Mouse (Mus musculus): ENCODE measurements at regions not wholly inside any gene's neighbourhood (a gene's known extent, or its start where the extent isn't known, plus 50 kb on each side); places are given as distances from the start of the nearest gene placed in this dataset.
A peak's percentile ranks its signal among the peaks of the same experiment; 100 is the strongest.

DNA sequence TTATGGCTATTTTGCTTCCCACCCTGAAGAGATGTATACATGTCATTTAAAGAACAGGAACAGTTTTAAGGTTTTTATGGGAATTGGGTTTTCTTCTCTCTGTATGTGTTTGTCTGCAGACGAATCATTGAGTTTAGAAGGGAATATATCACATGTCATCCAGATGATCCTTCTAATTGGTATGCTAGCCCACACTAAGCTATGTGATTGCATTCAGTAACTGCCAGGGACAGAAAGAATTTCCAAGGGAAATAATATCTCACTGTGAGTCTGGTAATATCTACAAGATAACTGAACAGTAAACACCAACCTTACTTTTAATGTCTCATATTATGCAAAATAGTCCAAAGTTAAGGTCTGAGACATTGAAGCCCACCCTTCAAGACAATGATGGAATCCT lies 698.0 kb downstream of the Nedd1 start:
- no peaks in the 10 kb centered on the region for H3K27me3 ChIP-seq
- H3K27ac ChIP-seq: peak overlapping the region; percentile 46; the same call in 1 of the 2 replicates

GRCm38 (mm10) chr10:92021036-92021435 lies 701.2 kb downstream of the Nedd1 start:
- WGBS: 81% methylated on average over 1 of the region's 1 CpGs
- no peak overlapping the region for H3K9ac ChIP-seq
- no peaks in the 10 kb centered on the region for H3K9me3 ChIP-seq
- H3K27me3 ChIP-seq: no peaks in the 10 kb centered on the region
- H3K4me1 ChIP-seq (replicated peaks): peaks cover 17% of the 10 kb centered on the region
- ATAC-seq (ENCODE audit: low FRiP score): no peak
- H3K36me3 ChIP-seq: no peaks in the 10 kb centered on the region
- H3K27ac ChIP-seq: no peak overlapping the region
- no peak overlapping the region for H3K4me3 ChIP-seq
- H3K4me2 ChIP-seq: no peak overlapping the region

More for the DNA sequence above, 698.0 kb downstream of the Nedd1 start:
- WGBS: 33% methylated on average over 1 of the region's 1 CpGs
- no peak for ATAC-seq (ENCODE audit: low FRiP score)
- H3K36me3 ChIP-seq: no peaks in the 10 kb centered on the region
- no peak overlapping the region for H3K9ac ChIP-seq
- H3K4me2 ChIP-seq: no peak overlapping the region
- H3K4me3 ChIP-seq: no peak overlapping the region
- H3K4me1 ChIP-seq (replicated peaks): peaks cover 17% of the 10 kb centered on the region
- no peaks in the 10 kb centered on the region for H3K9me3 ChIP-seq

- Histone ChIP-seq H3K9ac (no peak overlapping the region), H3K4me3 (no peak overlapping the region), H3K27me3 (no peaks in the 10 kb centered on the region), H3K4me1 (replicated peaks) (peaks cover 17% of the 10 kb centered on the region), H3K36me3 (no peaks in the 10 kb centered on the region), H3K4me2 (no peak overlapping the region), H3K9me3 (no peaks in the 10 kb centered on the region), H3K27ac (peak overlapping the region; percentile 60)
- ATAC-seq (ENCODE audit: low FRiP score): no peak
- 25% methylated on average over 10 of the region's 10 CpGs for WGBS
Observed at GRCm38 (mm10) chr10:92009551-92009950, 712.7 kb downstream of the Nedd1 start.

- H3K36me3 ChIP-seq: no peaks in the 10 kb centered on the region
- no peak overlapping the region for H3K9ac ChIP-seq
- WGBS: 84% methylated on average over 2 of the region's 2 CpGs
- H3K4me1 ChIP-seq (replicated peaks): peaks cover 17% of the 10 kb centered on the region
- H3K27me3 ChIP-seq: no peaks in the 10 kb centered on the region
- no peak for ATAC-seq (ENCODE audit: low FRiP score)
- no peak overlapping the region for H3K4me2 ChIP-seq
- H3K27ac ChIP-seq: no peak overlapping the region
- no peaks in the 10 kb centered on the region for H3K9me3 ChIP-seq
- no peak overlapping the region for H3K4me3 ChIP-seq
Observed at GRCm38 (mm10) chr10:92007891-92008290, 714.3 kb downstream of the Nedd1 start.

DNA sequence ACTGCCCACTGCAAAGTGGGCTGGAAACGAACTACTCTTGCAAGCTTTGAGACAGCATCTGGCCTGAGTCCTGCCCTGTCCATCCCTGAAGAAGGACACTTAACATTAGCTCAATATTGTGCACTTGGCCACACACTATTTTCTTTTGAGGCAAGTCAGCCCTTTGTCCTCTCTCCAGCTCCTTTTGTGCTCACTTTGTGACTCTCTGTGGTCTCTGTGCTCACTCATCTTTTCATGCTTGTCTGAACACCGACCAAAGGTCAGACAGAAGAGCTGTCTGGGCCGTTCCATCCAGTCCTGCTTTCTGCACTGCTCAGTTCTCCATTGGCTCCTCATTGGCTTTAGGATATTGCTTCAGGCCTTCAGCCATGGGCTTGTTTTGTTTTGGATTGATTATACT lies 715.8 kb downstream of the Nedd1 start:
- no peaks in the 10 kb centered on the region for H3K27me3 ChIP-seq
- WGBS: 14% methylated on average over 3 of the region's 3 CpGs
- H3K4me1 ChIP-seq (replicated peaks): peaks cover 17% of the 10 kb centered on the region
- ATAC-seq (ENCODE audit: low FRiP score): no peak
- H3K4me3 ChIP-seq: no peak overlapping the region
- H3K9me3 ChIP-seq: no peaks in the 10 kb centered on the region
- H3K4me2 ChIP-seq: no peak overlapping the region
- H3K36me3 ChIP-seq: no peaks in the 10 kb centered on the region
- no peak overlapping the region for H3K9ac ChIP-seq
- no peak overlapping the region for H3K27ac ChIP-seq

DNA sequence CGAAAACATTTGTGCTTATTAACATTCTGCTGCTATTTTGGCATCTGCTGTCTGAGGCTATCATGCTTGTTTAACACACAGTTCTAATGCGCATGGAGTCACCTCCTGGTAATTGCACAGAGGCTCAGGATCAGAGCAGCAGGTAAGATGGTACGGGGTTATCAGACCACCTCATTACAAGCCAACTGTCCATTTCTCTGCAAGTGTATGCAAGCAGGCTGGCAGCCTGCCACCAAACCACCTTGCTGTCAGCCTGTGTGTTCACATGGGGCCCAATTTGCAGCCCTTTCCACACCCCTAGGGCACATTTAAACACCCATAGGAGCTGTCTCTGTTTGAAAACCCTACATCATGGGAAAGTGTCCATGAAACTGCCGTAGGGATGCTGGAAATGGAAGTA lies 731.2 kb downstream of the Nedd1 start:
- no peaks in the 10 kb centered on the region for H3K36me3 ChIP-seq
- 0 out of 2 replicates have a peak overlapping the region, but pooled peaks have one; percentile 18 for H3K27ac ChIP-seq
- H3K9me3 ChIP-seq: no peaks in the 10 kb centered on the region
- 54% methylated on average over 4 of the region's 4 CpGs for WGBS
- H3K4me3 ChIP-seq: no peak overlapping the region
- H3K4me2 ChIP-seq: no peak overlapping the region
- H3K27me3 ChIP-seq: no peaks in the 10 kb centered on the region
- no peak for ATAC-seq (ENCODE audit: low FRiP score)
- no peak overlapping the region for H3K9ac ChIP-seq
- peaks cover 5% of the 10 kb centered on the region for H3K4me1 ChIP-seq (replicated peaks)

DNA sequence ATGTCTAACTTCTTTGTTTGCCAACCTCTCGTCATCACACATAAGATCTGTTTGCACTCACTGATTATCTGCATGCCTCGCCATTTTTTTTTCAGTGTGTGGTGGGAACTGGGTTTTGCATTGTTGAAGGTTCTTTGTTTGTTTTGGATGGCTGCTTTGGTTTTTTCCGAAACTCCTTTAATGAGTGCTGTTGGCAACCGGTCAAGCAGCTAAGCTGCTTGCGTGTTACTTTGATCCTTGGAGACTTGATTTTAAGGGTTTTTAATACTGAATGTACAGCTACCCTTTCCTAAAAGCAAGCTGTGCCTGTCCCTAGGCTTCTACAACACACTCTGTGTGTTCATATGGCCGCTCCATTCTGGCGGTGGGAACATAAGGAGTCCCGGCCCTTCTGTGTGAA lies 733.9 kb downstream of the Nedd1 start:
- WGBS: 62% methylated on average over 8 of the region's 8 CpGs
- Histone ChIP-seq H3K4me1 (replicated peaks) (peaks cover 5% of the 10 kb centered on the region), H3K9me3 (no peaks in the 10 kb centered on the region), H3K36me3 (no peaks in the 10 kb centered on the region), H3K4me3 (no peak overlapping the region), H3K9ac (no peak overlapping the region), H3K27me3 (no peaks in the 10 kb centered on the region), H3K27ac (no peak overlapping the region), H3K4me2 (no peak overlapping the region)
- ATAC-seq (ENCODE audit: low FRiP score): no peak

GRCm38 (mm10) chr10:91979841-91980240 lies 742.4 kb downstream of the Nedd1 start:
- Histone ChIP-seq H3K4me3 (no peak overlapping the region), H3K4me2 (no peak overlapping the region), H3K27ac (no peak overlapping the region), H3K4me1 (replicated peaks) (no peaks in the 10 kb centered on the region), H3K36me3 (no peaks in the 10 kb centered on the region), H3K9ac (no peak overlapping the region), H3K9me3 (no peaks in the 10 kb centered on the region), H3K27me3 (no peaks in the 10 kb centered on the region)
- no peak for ATAC-seq (ENCODE audit: low FRiP score)
- WGBS: 89% methylated on average over 2 of the region's 2 CpGs

DNA sequence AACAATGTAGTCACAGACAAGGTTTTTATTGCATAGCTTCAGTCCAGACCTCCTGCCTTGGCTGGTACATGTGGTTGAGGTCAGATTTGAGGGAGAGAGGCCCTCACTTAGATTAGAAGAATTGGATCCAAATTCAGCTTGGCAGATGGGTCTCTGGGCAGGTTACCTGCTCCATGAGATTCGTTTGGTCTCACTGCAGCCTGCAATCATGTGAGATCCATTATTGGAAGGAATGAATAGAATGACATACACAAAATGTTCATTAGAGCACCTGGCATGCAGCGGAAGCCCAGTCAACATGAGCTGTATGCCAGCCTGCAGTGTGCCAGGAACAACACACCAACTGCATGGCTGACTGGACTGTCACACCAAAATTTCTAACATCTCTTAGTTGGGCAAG lies 750.3 kb downstream of the Nedd1 start:
- no peak overlapping the region for H3K4me3 ChIP-seq
- H3K27ac ChIP-seq: no peak overlapping the region
- H3K4me2 ChIP-seq: no peak overlapping the region
- H3K9ac ChIP-seq: no peak overlapping the region
- 86% methylated on average over 2 of the region's 2 CpGs for WGBS
- no peak for ATAC-seq (ENCODE audit: low FRiP score)
- H3K27me3 ChIP-seq: no peaks in the 10 kb centered on the region
- H3K9me3 ChIP-seq: no peaks in the 10 kb centered on the region
- H3K36me3 ChIP-seq: no peaks in the 10 kb centered on the region
- peaks cover 5% of the 10 kb centered on the region for H3K4me1 ChIP-seq (replicated peaks)

DNA sequence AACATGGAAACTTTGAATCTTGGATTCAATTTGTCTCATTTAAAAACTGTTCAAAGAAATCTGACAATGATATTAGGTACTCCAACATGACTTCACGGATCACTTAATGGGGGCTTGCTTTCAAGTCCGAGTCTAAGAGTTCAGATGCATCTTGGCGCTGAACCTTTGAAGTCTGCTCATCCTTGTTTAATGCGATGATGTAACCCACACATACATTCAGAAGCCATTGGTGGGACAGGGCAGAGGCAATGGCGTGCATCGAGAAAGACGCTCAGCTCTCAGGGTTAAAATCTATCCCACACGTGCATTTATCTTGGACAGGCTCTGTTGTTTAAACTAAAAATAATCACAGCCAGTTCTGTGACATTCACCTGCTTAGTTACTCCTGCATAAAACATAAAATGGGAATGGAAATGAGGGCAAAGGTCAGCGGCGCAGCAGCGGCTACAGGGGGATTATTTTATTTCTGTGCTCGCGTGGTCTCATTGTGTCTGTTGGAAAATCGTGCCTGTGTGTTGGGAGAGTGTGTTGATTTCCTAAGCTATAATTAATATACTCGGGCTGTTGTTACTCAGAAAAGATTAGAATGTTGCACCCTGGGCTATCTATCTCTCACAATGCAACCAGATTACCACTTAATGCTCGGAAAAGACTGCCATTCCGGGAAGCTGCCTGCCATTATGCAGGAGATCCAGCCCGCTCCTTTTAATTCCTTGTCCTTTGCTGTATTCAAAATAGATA lies 754.5 kb downstream of the Nedd1 start:
- WGBS: 55% methylated on average over 18 of the region's 18 CpGs
- no peak for ATAC-seq (ENCODE audit: low FRiP score)
- H3K36me3 ChIP-seq: no peaks in the 10 kb centered on the region
- H3K27me3 ChIP-seq: no peaks in the 10 kb centered on the region
- H3K4me1 ChIP-seq (replicated peaks): peaks cover 5% of the 10 kb centered on the region
- H3K4me2 ChIP-seq: 0 out of 2 replicates have a peak overlapping the region, but pooled peaks have one; percentile 23
- no peak overlapping the region for H3K9ac ChIP-seq
- H3K27ac ChIP-seq: peak overlapping the region; percentile 72
- no peak overlapping the region for H3K4me3 ChIP-seq
- H3K9me3 ChIP-seq: no peaks in the 10 kb centered on the region

GRCm38 (mm10) chr10:91959734-91960492 lies 762.3 kb downstream of the Nedd1 start:
- WGBS: 77% methylated on average over 6 of the region's 6 CpGs
- no peaks in the 10 kb centered on the region for H3K9me3 ChIP-seq
- H3K4me1 ChIP-seq (replicated peaks): no peaks in the 10 kb centered on the region
- no peaks in the 10 kb centered on the region for H3K36me3 ChIP-seq
- H3K9ac ChIP-seq: no peak overlapping the region
- no peak overlapping the region for H3K27ac ChIP-seq
- no peak for ATAC-seq (ENCODE audit: low FRiP score)
- no peaks in the 10 kb centered on the region for H3K27me3 ChIP-seq
- H3K4me3 ChIP-seq: no peak overlapping the region
- H3K4me2 ChIP-seq: no peak overlapping the region

GRCm38 (mm10) chr10:91953078-91953477 lies 769.1 kb downstream of the Nedd1 start:
- H3K27me3 ChIP-seq: no peaks in the 10 kb centered on the region
- no peak for ATAC-seq (ENCODE audit: low FRiP score)
- no peak overlapping the region for H3K4me3 ChIP-seq
- H3K9ac ChIP-seq: no peak overlapping the region
- WGBS: 88% methylated on average over 1 of the region's 1 CpGs
- H3K27ac ChIP-seq: no peak overlapping the region
- no peaks in the 10 kb centered on the region for H3K9me3 ChIP-seq
- no peaks in the 10 kb centered on the region for H3K36me3 ChIP-seq
- no peak overlapping the region for H3K4me2 ChIP-seq
- no peaks in the 10 kb centered on the region for H3K4me1 ChIP-seq (replicated peaks)

DNA sequence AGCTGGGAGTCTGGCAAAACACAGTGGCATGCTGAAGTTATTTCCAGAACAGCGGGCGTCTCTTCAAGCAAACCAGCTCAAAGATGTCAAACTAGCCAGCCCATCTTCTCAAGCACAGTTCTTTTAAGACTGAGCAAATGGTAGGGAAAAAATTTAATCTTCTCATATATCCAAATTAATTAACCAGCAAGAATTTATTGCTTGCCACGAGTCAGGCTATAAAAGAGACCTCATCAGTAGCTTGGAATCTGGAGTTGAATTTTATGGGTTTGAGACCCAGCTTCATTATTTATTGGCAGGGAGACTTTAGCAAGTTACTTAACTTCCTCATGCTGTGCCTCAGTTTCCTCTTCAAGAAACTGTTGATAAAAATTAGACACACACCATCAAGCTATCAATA lies 742.5 kb upstream of the Tmpo start:
- Histone ChIP-seq H3K36me3 (no peaks in the 10 kb centered on the region), H3K4me1 (replicated peaks) (no peaks in the 10 kb centered on the region), H3K27ac (no peak overlapping the region), H3K9me3 (no peaks in the 10 kb centered on the region), H3K27me3 (no peaks in the 10 kb centered on the region), H3K4me3 (no peak overlapping the region), H3K4me2 (no peak overlapping the region), H3K9ac (no peak overlapping the region)
- 76% methylated on average over 3 of the region's 3 CpGs for WGBS
- no peak for ATAC-seq (ENCODE audit: low FRiP score)

Data from hindbrain, embryonic 13.5 days (tissue).